In the genomic region with DNA sequence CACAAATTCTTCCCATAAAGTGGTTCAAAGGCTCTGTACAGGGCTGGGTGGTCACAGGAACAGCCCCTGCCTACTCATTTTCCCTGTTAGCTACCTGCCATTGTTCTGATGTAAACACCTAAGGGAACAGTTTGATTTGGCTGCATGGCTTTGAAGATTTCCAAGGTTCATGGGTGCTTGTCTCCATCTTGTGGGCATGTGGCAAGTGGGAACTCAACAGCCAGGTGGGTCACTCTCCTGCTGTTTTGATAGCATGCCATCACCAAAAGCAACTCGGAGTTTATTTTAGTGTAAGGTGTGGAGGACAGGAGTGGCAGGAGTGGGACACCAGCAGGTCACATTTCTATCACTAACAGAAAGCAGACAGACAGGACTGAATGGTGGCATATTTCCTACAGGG, we compare ENCODE assay signal across 27 mouse cellular contexts.
DNase-seq lines count a peak whose midpoint lies in the region; ATAC-seq and TF ChIP-seq lines count a peak whose summit lies in the region.
"Had no signal": no experiment of that assay in that cellular context is flagged by ENCODE, and none has a peak within 500 bp of the region (broad histone marks: within the 10 kb centered on the region; RNA-seq: fewer than 3 reads in every experiment).

No protein-coding gene starts in this region.

- DNase-seq in hindbrain, postnatal 0 days (ENCODE audit: low spot score) = peak; percentile 48
- peak; percentile 44 for DNase-seq in midbrain, embryonic 14.5 days
- DNase-seq in midbrain, embryonic 11.5 days (ENCODE audit: low spot score, missing footprints) = no peak
- peak; percentile 32 for DNase-seq in brain, embryonic 14.5 days (ENCODE audit: low read depth)
- no peak for DNase-seq in spleen, postnatal 36 days (ENCODE audit: low spot score in 2 of 2)
- DNase-seq: adrenal gland, adult 8-10 months; B cell, adult 2 months; cerebellum, adult 18-20 months; cerebellum, postnatal 10 days; gastrocnemius, adult 2 months; gastrocnemius, postnatal 36 days; kidney, adult 8-10 months; kidney, postnatal 14 days; left cerebral cortex, postnatal 4 days; liver, embryonic 13.5 days; lung, adult 2 months; lung, postnatal 10 days; right cerebral cortex, postnatal 4 days had no signal

- no peaks in the 10 kb centered on the region for H3K27me3 ChIP-seq in hindbrain, postnatal 0 days (ENCODE audit: insufficient read depth, low read length)
- no peaks in the 10 kb centered on the region for H3K27me3 ChIP-seq in hindbrain, embryonic 12.5 days
- no peaks in the 10 kb centered on the region for H3K27me3 ChIP-seq in midbrain, embryonic 14.5 days (ENCODE audit: control insufficient read depth, insufficient read depth, low read length)
- H3K27me3 ChIP-seq in midbrain, embryonic 11.5 days (ENCODE audit: control insufficient read depth, insufficient read depth, low read length) = no peaks in the 10 kb centered on the region
- H3K27me3 ChIP-seq: embryonic facial prominence, embryonic 15.5 days; forebrain, embryonic 13.5 days; liver, embryonic 13.5 days; neural tube, embryonic 12.5 days had no signal

- no peak overlapping the region for H3K27ac ChIP-seq in hindbrain, postnatal 0 days
- no peak overlapping the region for H3K27ac ChIP-seq in hindbrain, embryonic 12.5 days
- no peak overlapping the region for H3K27ac ChIP-seq in midbrain, embryonic 14.5 days (replicated peaks; ENCODE audit: low read depth, low read length)
- no peak overlapping the region for H3K27ac ChIP-seq in midbrain, embryonic 11.5 days (ENCODE audit: low read depth, low read length)
- H3K27ac ChIP-seq: embryonic facial prominence, embryonic 10.5 days; embryonic facial prominence, embryonic 15.5 days; forebrain, embryonic 13.5 days; gastrocnemius, adult 2 months; liver, embryonic 13.5 days; macrophage; neural tube, embryonic 12.5 days had no signal

- WGBS in hindbrain, postnatal 0 days = 82% methylated on average over 1 of the region's 1 CpGs
- WGBS in hindbrain, embryonic 12.5 days = 81% methylated on average over 1 of the region's 1 CpGs
- 80% methylated on average over 1 of the region's 1 CpGs for WGBS in midbrain, embryonic 14.5 days
- 71% methylated on average over 1 of the region's 1 CpGs for WGBS in midbrain, embryonic 11.5 days

- H3K4me2 ChIP-seq in hindbrain, postnatal 0 days (ENCODE audit: low read depth, low read length) = no peak overlapping the region
- H3K4me2 ChIP-seq in hindbrain, embryonic 12.5 days (replicated peaks) = no peak overlapping the region
- no peak overlapping the region for H3K4me2 ChIP-seq in midbrain, embryonic 14.5 days (ENCODE audit: low read length)
- no peak overlapping the region for H3K4me2 ChIP-seq in midbrain, embryonic 11.5 days
- H3K4me2 ChIP-seq: embryonic facial prominence, embryonic 15.5 days; forebrain, embryonic 13.5 days; liver, embryonic 13.5 days; neural tube, embryonic 12.5 days had no signal

- H3K4me1 ChIP-seq in hindbrain, postnatal 0 days (ENCODE audit: insufficient read depth, low read length) = no peaks in the 10 kb centered on the region
- H3K4me1 ChIP-seq in hindbrain, embryonic 12.5 days = no peaks in the 10 kb centered on the region
- no peaks in the 10 kb centered on the region for H3K4me1 ChIP-seq in midbrain, embryonic 14.5 days (ENCODE audit: control insufficient read depth, insufficient read depth, low read length)
- H3K4me1 ChIP-seq in midbrain, embryonic 11.5 days (ENCODE audit: control insufficient read depth, insufficient read depth, low read length) = no peaks in the 10 kb centered on the region
- H3K4me1 ChIP-seq: embryonic facial prominence, embryonic 15.5 days; forebrain, embryonic 13.5 days; liver, embryonic 13.5 days; neural tube, embryonic 12.5 days had no signal

- H3K9ac ChIP-seq in hindbrain, postnatal 0 days (replicated peaks; ENCODE audit: low read length) = no peak overlapping the region
- H3K9ac ChIP-seq in hindbrain, embryonic 12.5 days = no peak overlapping the region
- no peak overlapping the region for H3K9ac ChIP-seq in midbrain, embryonic 14.5 days (replicated peaks; ENCODE audit: low read length)
- H3K9ac ChIP-seq in midbrain, embryonic 11.5 days (ENCODE audit: low read length) = no peak overlapping the region
- H3K9ac ChIP-seq: embryonic facial prominence, embryonic 15.5 days; forebrain, embryonic 13.5 days; liver, embryonic 13.5 days; neural tube, embryonic 12.5 days had no signal

- ATAC-seq in hindbrain, postnatal 0 days = no peak
- no peak for ATAC-seq in hindbrain, embryonic 12.5 days (ENCODE audit: low FRiP score)
- no peak for ATAC-seq in midbrain, embryonic 14.5 days (ENCODE audit: low FRiP score, low TSS enrichment)
- ATAC-seq in midbrain, embryonic 11.5 days (ENCODE audit: low FRiP score) = no peak
- ATAC-seq: forebrain, embryonic 13.5 days; intestine, embryonic 16.5 days; midbrain, embryonic 16.5 days had no signal

- H3K36me3 ChIP-seq in hindbrain, postnatal 0 days (ENCODE audit: insufficient read depth, low read length) = no peaks in the 10 kb centered on the region
- no peaks in the 10 kb centered on the region for H3K36me3 ChIP-seq in hindbrain, embryonic 12.5 days
- H3K36me3 ChIP-seq in midbrain, embryonic 14.5 days (ENCODE audit: control insufficient read depth, insufficient read depth, low read length) = 0 out of 2 replicates have a peak, but pooled peaks cover 2% of the 10 kb centered on the region
- no peaks in the 10 kb centered on the region for H3K36me3 ChIP-seq in midbrain, embryonic 11.5 days (ENCODE audit: control insufficient read depth, insufficient read depth, low read length)
- H3K36me3 ChIP-seq: embryonic facial prominence, embryonic 10.5 days; embryonic facial prominence, embryonic 15.5 days; liver, embryonic 13.5 days; neural tube, embryonic 12.5 days had no signal

- no peak for TF ChIP-seq POLR2A in brain, embryonic 14.5 days (IDR thresholded peaks at IDR 0.05; ENCODE audit: borderline replicate concordance, extremely low read depth, insufficient read depth, insufficient read length, poor library complexity, severe bottlenecking)

- H3K9me3 ChIP-seq in hindbrain, postnatal 0 days (ENCODE audit: low read length) = no peaks in the 10 kb centered on the region
- H3K9me3 ChIP-seq in hindbrain, embryonic 12.5 days (replicated peaks) = no peaks in the 10 kb centered on the region
- no peaks in the 10 kb centered on the region for H3K9me3 ChIP-seq in midbrain, embryonic 14.5 days (ENCODE audit: control insufficient read depth, low read length)
- H3K9me3 ChIP-seq in midbrain, embryonic 11.5 days (ENCODE audit: control insufficient read depth, low read length) = no peaks in the 10 kb centered on the region
- H3K9me3 ChIP-seq: embryonic facial prominence, embryonic 10.5 days; embryonic facial prominence, embryonic 15.5 days; forebrain, embryonic 13.5 days; liver, embryonic 13.5 days; neural tube, embryonic 12.5 days had no signal

- TF ChIP-seq CTCF in hindbrain, postnatal 0 days (IDR thresholded peaks at IDR 0.05; ENCODE audit: low read depth) = peak; percentile 61
- TF ChIP-seq CTCF in brain, embryonic 14.5 days (IDR thresholded peaks at IDR 0.05; ENCODE audit: borderline replicate concordance, extremely low read depth, insufficient read depth, insufficient read length) = peak; percentile 20; the same call in 1 of the 2 replicates

- H3K4me3 ChIP-seq in hindbrain, postnatal 0 days (ENCODE audit: low read length) = no peak overlapping the region
- H3K4me3 ChIP-seq in hindbrain, embryonic 12.5 days = no peak overlapping the region
- no peak overlapping the region for H3K4me3 ChIP-seq in midbrain, embryonic 14.5 days (replicated peaks; ENCODE audit: low read depth, low read length)
- no peak overlapping the region for H3K4me3 ChIP-seq in midbrain, embryonic 11.5 days (ENCODE audit: low read depth, low read length)
- H3K4me3 ChIP-seq: embryonic facial prominence, embryonic 10.5 days; embryonic facial prominence, embryonic 15.5 days; forebrain, embryonic 13.5 days; gastrocnemius, adult 2 months; liver, embryonic 13.5 days; myocyte; neural tube, embryonic 12.5 days had no signal

Comparison
In these comparisons a context has a peak if more than half of its experiments do, and no peak if none do; other contexts are left out.
1. DNase-seq: peak in hindbrain, postnatal 0 days (single experiment), midbrain, embryonic 14.5 days (single experiment) and brain, embryonic 14.5 days (single experiment); none in midbrain, embryonic 11.5 days (single experiment) and spleen, postnatal 36 days (0 of 2).